Mouse (Mus musculus) kidney, postnatal 36 days (tissue): Measurements from ENCODE around the gene Pnpla1.

Experiments
- DNase-seq, 2 experiments: peaks; one replicate each; pipeline ENCODE4 v3.0.0; 2021 to 2022; ENCODE audit warnings: mixed read lengths in 2 of 2

Gene Pnpla1

GRCm38 (mm10) chr17:28926866-28927635 lies 68.8 kb downstream of the Pnpla1 start:
- peak; percentile 52 to 82 for DNase-seq

GRCm38 (mm10) chr17:28928004-28928403 lies 69.8 kb downstream of the Pnpla1 start:
- peak in 1 of 2 experiments; percentile 30 for DNase-seq

DNA sequence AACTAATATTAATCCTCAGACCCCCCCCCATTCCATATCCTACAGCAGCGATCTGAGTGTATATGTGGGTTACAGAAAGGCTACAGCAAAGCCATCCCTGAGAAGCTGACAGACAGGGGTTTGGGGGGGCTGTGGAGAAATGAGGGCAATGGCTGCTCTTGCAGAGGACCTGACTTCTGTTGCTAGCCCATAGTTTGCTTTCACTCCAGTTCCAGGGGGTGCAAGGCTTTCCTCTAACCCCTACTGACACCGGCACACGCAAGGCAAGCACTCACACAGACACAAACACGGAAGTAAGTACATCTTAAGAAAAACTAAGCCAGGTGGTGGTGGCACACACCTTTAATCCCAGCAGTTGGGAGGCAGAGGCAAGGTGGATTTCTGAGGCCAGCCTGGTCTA lies 71.2 kb downstream of the Pnpla1 start:
- no peak for DNase-seq

GRCm38 (mm10) chr17:28930392-28931074 lies 72.3 kb downstream of the Pnpla1 start:
- DNase-seq: peak; percentile 95 to 98

DNA sequence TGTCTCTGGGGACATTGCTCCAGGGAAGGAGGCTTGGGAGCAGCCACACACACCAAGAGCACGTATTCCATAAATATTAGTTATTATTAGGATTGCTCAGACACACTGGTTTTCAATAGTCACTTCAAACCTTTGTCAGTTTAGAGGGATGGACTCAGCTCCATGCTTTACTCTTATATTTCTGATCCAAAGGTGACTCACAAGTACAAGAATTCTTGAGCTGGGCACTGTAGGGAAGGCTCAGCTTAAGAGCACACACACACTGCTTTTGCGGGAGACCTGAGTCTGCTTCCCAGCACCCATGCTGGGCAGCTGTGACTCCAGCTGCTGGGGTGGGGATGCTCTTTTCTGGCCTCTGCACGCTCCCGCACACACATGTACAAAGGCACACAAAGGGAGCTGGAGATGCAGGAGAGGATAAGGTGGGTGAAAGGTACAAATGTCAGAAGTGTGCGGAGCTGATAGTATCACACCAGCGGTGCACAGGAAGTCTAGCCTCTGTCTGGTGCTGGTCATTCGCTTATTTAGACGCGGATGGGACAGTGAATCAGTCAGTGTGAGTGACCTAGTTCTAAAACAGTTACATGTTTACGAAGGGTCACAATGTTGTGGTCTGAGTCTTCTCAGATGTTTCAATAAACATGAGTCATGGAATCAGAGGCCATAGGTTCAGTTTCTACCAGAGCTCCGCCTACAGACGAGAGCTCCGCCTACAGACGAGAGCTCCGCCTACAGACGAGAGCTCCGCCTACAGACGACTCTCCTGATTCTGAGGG lies 73.4 kb downstream of the Pnpla1 start:
- no peak for DNase-seq

- DNase-seq: no peak
These were observed 74.1 kb downstream of the Pnpla1 start for GRCm38 (mm10) chr17:28932274-28932673.

DNA sequence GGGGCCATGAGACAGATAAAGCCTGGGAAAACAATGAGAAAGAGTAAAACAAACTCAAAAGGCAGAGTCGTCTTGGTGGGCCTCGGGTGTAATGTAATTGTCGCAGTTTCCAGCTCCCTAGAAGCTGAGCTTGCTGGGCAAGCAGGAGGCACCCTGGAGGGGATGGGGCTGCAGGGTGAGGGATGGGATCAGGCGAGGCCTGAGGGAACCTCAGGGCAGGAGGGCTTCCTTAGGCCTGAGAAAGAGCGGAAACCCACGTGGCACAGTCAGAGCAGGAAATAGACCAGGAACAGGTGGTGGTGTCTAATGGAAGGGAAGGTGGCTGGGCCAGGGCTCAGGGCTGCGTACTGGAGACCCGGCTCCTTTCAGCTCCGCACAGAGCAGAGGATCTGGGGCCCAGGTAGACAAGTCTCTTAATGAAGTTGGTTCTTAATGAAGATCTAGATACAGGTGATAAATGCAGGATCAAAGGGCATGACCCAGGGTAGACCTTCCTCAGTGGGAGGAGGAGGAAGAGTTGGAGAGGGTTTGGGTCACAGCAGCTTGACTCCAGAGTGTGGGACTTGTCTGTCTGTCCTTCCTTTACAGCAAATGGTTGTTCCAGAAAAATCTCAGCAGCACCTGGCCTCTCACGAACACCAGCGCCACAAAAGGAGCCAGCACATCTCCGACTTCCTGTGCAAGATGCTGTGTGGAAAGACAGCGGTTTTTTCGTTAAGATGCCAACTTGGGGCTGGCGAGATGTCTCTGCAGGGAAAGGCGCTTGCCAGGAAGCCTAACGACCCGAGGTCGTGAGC lies 76.1 kb downstream of the Pnpla1 start:
- DNase-seq: no peak

DNA sequence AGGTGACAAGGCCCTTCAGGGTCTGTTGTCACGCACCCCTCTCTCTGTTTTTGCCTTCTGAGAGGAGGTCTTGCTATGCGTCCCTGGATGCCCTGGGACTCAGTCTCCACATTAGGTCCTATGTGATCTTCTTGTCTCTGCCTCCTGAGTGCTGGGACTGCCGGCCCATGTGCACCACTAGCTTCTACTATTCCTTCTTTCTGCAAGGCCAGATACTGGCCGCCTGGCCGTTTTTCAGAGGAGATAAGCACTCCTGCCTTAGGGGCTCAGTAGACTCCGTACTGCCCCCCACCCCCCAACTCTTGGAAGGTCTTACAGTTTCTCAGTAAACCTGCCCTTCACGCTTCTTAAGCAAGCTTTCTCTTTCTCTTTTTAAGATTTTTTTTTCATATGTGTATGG lies 77.9 kb downstream of the Pnpla1 start:
- no peak for DNase-seq

DNA sequence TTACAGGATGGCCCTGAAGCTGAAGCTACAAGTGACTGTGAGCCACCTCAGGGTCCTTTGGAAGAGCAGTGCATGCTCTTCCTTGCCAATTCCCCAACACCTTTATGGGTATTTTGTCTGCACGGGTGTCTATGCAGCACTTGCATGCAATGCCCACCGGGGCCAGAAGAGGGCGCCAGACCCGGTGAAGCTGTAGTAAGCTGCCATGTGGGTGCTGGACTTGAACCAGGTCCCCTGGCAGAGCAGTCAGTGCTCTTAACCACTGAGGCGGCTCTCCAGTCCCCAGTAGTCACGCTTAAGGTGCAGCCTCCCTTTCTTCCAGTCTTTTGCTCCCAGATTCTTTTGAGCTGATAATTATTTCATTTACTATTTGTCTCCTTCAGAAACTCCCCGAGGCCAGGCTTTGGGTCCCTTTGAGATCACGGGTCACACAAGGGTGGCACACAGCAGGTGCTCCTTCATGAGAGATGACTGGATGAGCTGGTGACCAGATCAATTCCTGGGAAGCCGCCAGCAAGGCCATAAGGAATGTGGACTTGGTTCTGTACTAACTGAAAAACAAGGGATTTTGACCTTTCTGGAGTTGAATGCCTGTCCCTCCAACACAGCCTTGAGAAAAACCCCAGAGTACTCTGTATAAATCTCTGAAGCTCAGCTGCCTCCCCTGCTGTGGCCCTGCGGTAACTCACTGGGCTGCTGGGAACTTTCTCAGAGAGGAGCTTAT lies 78.6 kb downstream of the Pnpla1 start:
- DNase-seq: peak; percentile 86 to 91
